In genomic region chr3:117686648-117687047, GRCm38 (mm10) we compare ENCODE assay signal across 17 mouse cellular contexts.
DNase-seq lines count a peak whose midpoint lies in the region.
"Had no signal": no experiment of that assay in that cellular context is flagged by ENCODE, and none has a peak within 500 bp of the region (broad histone marks: within the 10 kb centered on the region; RNA-seq: fewer than 3 reads in every experiment).

No protein-coding gene starts in this region.

- DNase-seq in left cerebral cortex, adult 11 months (ENCODE audit: low spot score), result peak; percentile 26
- DNase-seq in left cerebral cortex, postnatal 4 days, result no peak
- peak; percentile 19 to 23 for DNase-seq in frontal cortex, postnatal 14 days (ENCODE audit: low spot score in 2 of 2)
- peak; percentile 51 to 60 for DNase-seq in left cerebral cortex, postnatal 36 days (ENCODE audit: low spot score in 2 of 2)
- peak; percentile 37 to 75 for DNase-seq in right cerebral cortex, postnatal 36 days (ENCODE audit: low spot score in 2 of 2)
- no peak for DNase-seq in urinary bladder, adult 2 months (ENCODE audit: low spot score)
- no peak for DNase-seq in kidney, postnatal 4 days
- DNase-seq in embryo, embryonic 10 days (ENCODE audit: low spot score), result no peak
- DNase-seq: adrenal gland, postnatal 14 days; cerebellum, adult 11-12 months; cerebellum, adult 9-11 months; kidney, adult 9 months; kidney, postnatal 10 days; retina, postnatal 1 day; spleen, adult 18-20 months; thymus, adult 2 months; thymus, postnatal 4 days had no signal

- intact Hi-C loops in left cerebral cortex, postnatal 4 days (cut with DNase I), result no loop called here
- intact Hi-C loops in left cerebral cortex, postnatal 36 days (cut with DNase I), result loop anchor here (5.0 to 10.0 kb wide), 2 partner anchors 109 to 532 kb away; no protein-coding TSS in a partner anchor

Comparison
In these comparisons a context has a peak if more than half of its experiments do, and no peak if none do; other contexts are left out.
1. DNase-seq: peak in left cerebral cortex, adult 11 months (single experiment), frontal cortex, postnatal 14 days (2 of 2), left cerebral cortex, postnatal 36 days (2 of 2) and right cerebral cortex, postnatal 36 days (2 of 2); none in left cerebral cortex, postnatal 4 days (single experiment), urinary bladder, adult 2 months (single experiment), kidney, postnatal 4 days (0 of 2) and embryo, embryonic 10 days (single experiment).